8 mouse cellular contexts compared by ENCODE assay signal in genomic region chr4:124703881-124704796, GRCm38 (mm10). TPM values are rescaled to one million over a fixed set of nuclear protein-coding genes. Genes with fewer than 3 reads are reported as not detected.
DNase-seq lines count a peak whose midpoint lies in the region; ATAC-seq lines count a peak whose summit lies in the region.

No protein-coding gene starts in this region.

- H3K9me3 ChIP-seq in heart, embryonic 16.5 days (replicated peaks; ENCODE audit: control insufficient read depth, low read length) = no peaks in the 10 kb centered on the region

- H3K9ac ChIP-seq in heart, embryonic 16.5 days (ENCODE audit: low read length) = peak overlapping the region; percentile 64

- peak; percentile 52 for ATAC-seq in activated CD4-positive, CD25-positive, alpha-beta regulatory T cell, adult 4 months
- ATAC-seq in heart, embryonic 16.5 days (replicated peaks; ENCODE audit: extremely low read depth, insufficient read depth, low FRiP score) = no peak

- H3K4me3 ChIP-seq in heart, embryonic 16.5 days (ENCODE audit: low read length) = peak overlapping the region; percentile 7; the same call in 1 of the 2 replicates

- WGBS in heart, embryonic 16.5 days = 18% methylated on average over 6 of the region's 6 CpGs

- no peaks in the 10 kb centered on the region for H3K36me3 ChIP-seq in heart, embryonic 16.5 days (ENCODE audit: control insufficient read depth, insufficient read depth)

- peaks cover 49% of the 10 kb centered on the region for H3K4me1 ChIP-seq in heart, embryonic 16.5 days (ENCODE audit: control insufficient read depth, insufficient read depth, low read length)

- no peaks in the 10 kb centered on the region for H3K27me3 ChIP-seq in heart, embryonic 16.5 days (ENCODE audit: control insufficient read depth, insufficient read depth, low read length)

- DNase-seq in kidney, postnatal 4 days = peak; percentile 44 to 59
- no peak for DNase-seq in kidney, adult 9 months
- peak; percentile 53 for DNase-seq in lung, postnatal 10 days
- DNase-seq in thymus, postnatal 0 days (ENCODE audit: low spot score) = peak; percentile 70
- DNase-seq in layer of hippocampus, adult 8-10 months (ENCODE audit: low spot score in 2 of 2) = no peak
- DNase-seq in cerebellum, postnatal 4 days (ENCODE audit: low spot score in 2 of 2) = no peak

- peak overlapping the region; percentile 47 for H3K4me2 ChIP-seq in heart, embryonic 16.5 days (ENCODE audit: low read depth, low read length)

- peak overlapping the region; percentile 90 for H3K27ac ChIP-seq in heart, embryonic 16.5 days (ENCODE audit: low read length)

RNA-seq across cellular contexts. Expression of gene Fhl3, which starts 3.6 kb away (rescaled TPM):
- 10 to 100 TPM in 1 of 2 experiments, 1 to 10 TPM in 1; 7.2 to 14.7 TPM for polyA plus RNA-seq in activated CD4-positive, CD25-positive, alpha-beta regulatory T cell, adult 4 months (2017; shearing (Covaris generic))
- polyA plus RNA-seq in heart, embryonic 16.5 days (2015; fragmentation: Nextera tagmentation; extraction: Ambion mirVana) = 3.8 and 5.0 TPM in 2 replicates
- polyA plus RNA-seq in thymus, postnatal 0 days (2015; fragmentation: Nextera tagmentation; extraction: Ambion mirVana) = 9.4 and 10.2 TPM in 2 replicates
- total RNA-seq in layer of hippocampus, adult 8-10 months (2022) = 1 to 10 TPM; 1.6 to 2.9 (median 2.0) TPM

RNA-seq across cellular contexts. Expression of gene Sf3a3, which starts 10.4 kb away (rescaled TPM):
- polyA plus RNA-seq in activated CD4-positive, CD25-positive, alpha-beta regulatory T cell, adult 4 months (2017; shearing (Covaris generic)) = 100 to 1,000 TPM; 108 to 125 TPM
- polyA plus RNA-seq in heart, embryonic 16.5 days (2015; fragmentation: Nextera tagmentation; extraction: Ambion mirVana) = 77.7 and 95.1 TPM in 2 replicates
- 136 and 155 TPM in 2 replicates for polyA plus RNA-seq in thymus, postnatal 0 days (2015; fragmentation: Nextera tagmentation; extraction: Ambion mirVana)
- 10 to 100 TPM; 33.8 to 39.5 (median 36.0) TPM for total RNA-seq in layer of hippocampus, adult 8-10 months (2022)

RNA-seq across cellular contexts. Expression of gene Utp11, which starts 10.7 kb away (rescaled TPM):
- 10 to 100 TPM; 80.9 to 85.9 TPM for polyA plus RNA-seq in activated CD4-positive, CD25-positive, alpha-beta regulatory T cell, adult 4 months (2017; shearing (Covaris generic))
- 40.3 and 49.2 TPM in 2 replicates for polyA plus RNA-seq in heart, embryonic 16.5 days (2015; fragmentation: Nextera tagmentation; extraction: Ambion mirVana)
- polyA plus RNA-seq in thymus, postnatal 0 days (2015; fragmentation: Nextera tagmentation; extraction: Ambion mirVana) = 76.4 and 76.7 TPM in 2 replicates
- total RNA-seq in layer of hippocampus, adult 8-10 months (2022) = 10 to 100 TPM; 15.3 to 18.3 (median 16.4) TPM

RNA-seq across cellular contexts. Expression of gene Inpp5b, which starts 37.5 kb away (rescaled TPM):
- 10 to 100 TPM; 80.2 to 94.1 TPM for polyA plus RNA-seq in activated CD4-positive, CD25-positive, alpha-beta regulatory T cell, adult 4 months (2017; shearing (Covaris generic))
- 16.3 and 16.8 TPM in 2 replicates for polyA plus RNA-seq in heart, embryonic 16.5 days (2015; fragmentation: Nextera tagmentation; extraction: Ambion mirVana)
- polyA plus RNA-seq in thymus, postnatal 0 days (2015; fragmentation: Nextera tagmentation; extraction: Ambion mirVana) = 45.8 and 46.8 TPM in 2 replicates
- total RNA-seq in layer of hippocampus, adult 8-10 months (2022) = 10 to 100 TPM; 45.2 to 60.9 (median 49.3) TPM

RNA-seq across cellular contexts. Expression of gene Pou3f1, which starts 47.5 kb away (rescaled TPM):
- not detected for polyA plus RNA-seq in activated CD4-positive, CD25-positive, alpha-beta regulatory T cell, adult 4 months (2017; shearing (Covaris generic))
- 0.15 and 0.17 TPM in 2 replicates for polyA plus RNA-seq in heart, embryonic 16.5 days (2015; fragmentation: Nextera tagmentation; extraction: Ambion mirVana)
- polyA plus RNA-seq in thymus, postnatal 0 days (2015; fragmentation: Nextera tagmentation; extraction: Ambion mirVana) = 0.12 and 0.18 TPM in 2 replicates
- 10 to 100 TPM; 39.6 to 42.8 (median 40.0) TPM for total RNA-seq in layer of hippocampus, adult 8-10 months (2022)

Comparison
In these comparisons a context has a peak if more than half of its experiments do, and no peak if none do; other contexts are left out.
1. DNase-seq: peak in kidney, postnatal 4 days (2 of 2), lung, postnatal 10 days (single experiment) and thymus, postnatal 0 days (single experiment); none in kidney, adult 9 months (single experiment), layer of hippocampus, adult 8-10 months (0 of 2) and cerebellum, postnatal 4 days (0 of 2).